20 mouse cellular contexts compared by ENCODE assay signal in genomic region chr3:155186456-155186855, GRCm38 (mm10).
"Had no signal": no experiment of that assay in that cellular context is flagged by ENCODE, and none has a peak within 500 bp of the region (broad histone marks: within the 10 kb centered on the region; RNA-seq: fewer than 3 reads in every experiment).

No protein-coding gene starts in this region.

- H3K27me3 ChIP-seq: limb, embryonic 12.5 days; limb, embryonic 15.5 days; midbrain, embryonic 12.5 days; midbrain, embryonic 15.5 days; neural tube, embryonic 12.5 days; neural tube, embryonic 15.5 days had no signal

- DNase-seq: kidney, adult 2 months; kidney, postnatal 10 days; kidney, postnatal 4 days; left cerebral cortex, postnatal 4 days; liver, postnatal 0 days; lung, postnatal 14 days; lung, postnatal 4 days; right cerebral cortex, adult 18-20 months; right cerebral cortex, postnatal 14 days; right cerebral cortex, postnatal 4 days; thymus, postnatal 25 days had no signal

- H3K27ac ChIP-seq: limb, embryonic 12.5 days; limb, embryonic 15.5 days; liver, embryonic 14.5 days; midbrain, embryonic 12.5 days; midbrain, embryonic 15.5 days; neural tube, embryonic 12.5 days; neural tube, embryonic 15.5 days; stomach, postnatal 0 days had no signal

- ATAC-seq: liver, postnatal 0 days; midbrain, embryonic 15.5 days had no signal

- H3K36me3 ChIP-seq: limb, embryonic 12.5 days; limb, embryonic 15.5 days; midbrain, embryonic 12.5 days; midbrain, embryonic 15.5 days; neural tube, embryonic 12.5 days; neural tube, embryonic 15.5 days had no signal

- H3K9ac ChIP-seq: limb, embryonic 12.5 days; limb, embryonic 15.5 days; liver, embryonic 14.5 days; liver, postnatal 0 days; midbrain, embryonic 12.5 days; midbrain, embryonic 15.5 days; neural tube, embryonic 12.5 days; neural tube, embryonic 15.5 days had no signal

- H3K4me3 ChIP-seq: limb, embryonic 12.5 days; limb, embryonic 15.5 days; midbrain, embryonic 12.5 days; midbrain, embryonic 15.5 days; neural tube, embryonic 12.5 days; neural tube, embryonic 15.5 days had no signal

- H3K9me3 ChIP-seq: limb, embryonic 12.5 days; limb, embryonic 15.5 days; midbrain, embryonic 12.5 days; midbrain, embryonic 15.5 days; neural tube, embryonic 12.5 days; neural tube, embryonic 15.5 days had no signal

- H3K4me2 ChIP-seq: limb, embryonic 12.5 days; limb, embryonic 15.5 days; liver, embryonic 11.5 days; midbrain, embryonic 12.5 days; midbrain, embryonic 15.5 days; neural tube, embryonic 12.5 days; neural tube, embryonic 15.5 days had no signal

- H3K4me1 ChIP-seq: limb, embryonic 12.5 days; limb, embryonic 15.5 days; midbrain, embryonic 12.5 days; midbrain, embryonic 15.5 days; neural tube, embryonic 12.5 days; neural tube, embryonic 15.5 days had no signal
